Mouse (Mus musculus): ENCODE results near the gene A4galt. TPM values are rescaled to one million over a fixed set of nuclear protein-coding genes. Genes with fewer than 3 reads are reported as not detected.
A peak's percentile ranks its signal among the peaks of the same experiment; 100 is the strongest.
"Not testable (repeated sequence)": the region's sequence is repeated elsewhere in the genome, so short reads cannot be mapped to it uniquely, and the experiment has no call there.

The A4galt gene
- 2.2 and 2.4 TPM in 2 replicates for polyA plus RNA-seq (2015; fragmentation: Nextera tagmentation; extraction: Ambion mirVana)

GRCm38 (mm10) chr15:83251176-83252004 lies at the start of gene A4galt:
A4galt (minus strand) TSS chr15:83251774.
- DNase-seq (ENCODE audit: low spot score) = no peak

GRCm38 (mm10) chr15:83299916-83300582 lies 48.5 kb upstream of the A4galt start:
- no peak for DNase-seq (ENCODE audit: low spot score)

GRCm38 (mm10) chr15:83299450-83299849 lies 47.9 kb upstream of the A4galt start:
- DNase-seq (ENCODE audit: low spot score) = no peak

GRCm38 (mm10) chr15:83298810-83299209 lies 47.2 kb upstream of the A4galt start:
- DNase-seq (ENCODE audit: low spot score) = no peak

DNA sequence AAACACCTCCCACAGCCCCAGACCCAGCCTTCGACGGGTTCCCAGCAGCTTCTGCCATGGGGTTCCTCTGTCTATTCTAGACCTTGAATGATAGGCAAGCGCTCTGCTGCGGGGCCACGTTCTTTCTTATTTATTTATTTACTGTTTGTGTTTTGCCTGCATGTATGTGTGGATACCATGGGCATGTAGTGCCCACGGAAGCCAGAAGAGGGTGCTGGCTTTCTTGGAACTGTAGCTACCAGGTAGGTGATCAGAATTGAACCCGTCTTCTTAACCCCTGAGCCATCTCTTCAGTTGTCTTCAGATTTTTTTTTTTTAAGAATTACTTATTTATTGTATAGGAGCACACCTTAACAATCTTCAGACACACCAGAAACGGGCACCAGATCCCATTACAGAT lies 46.7 kb upstream of the A4galt start:
- peak; percentile 4 for DNase-seq (ENCODE audit: low spot score)

DNA sequence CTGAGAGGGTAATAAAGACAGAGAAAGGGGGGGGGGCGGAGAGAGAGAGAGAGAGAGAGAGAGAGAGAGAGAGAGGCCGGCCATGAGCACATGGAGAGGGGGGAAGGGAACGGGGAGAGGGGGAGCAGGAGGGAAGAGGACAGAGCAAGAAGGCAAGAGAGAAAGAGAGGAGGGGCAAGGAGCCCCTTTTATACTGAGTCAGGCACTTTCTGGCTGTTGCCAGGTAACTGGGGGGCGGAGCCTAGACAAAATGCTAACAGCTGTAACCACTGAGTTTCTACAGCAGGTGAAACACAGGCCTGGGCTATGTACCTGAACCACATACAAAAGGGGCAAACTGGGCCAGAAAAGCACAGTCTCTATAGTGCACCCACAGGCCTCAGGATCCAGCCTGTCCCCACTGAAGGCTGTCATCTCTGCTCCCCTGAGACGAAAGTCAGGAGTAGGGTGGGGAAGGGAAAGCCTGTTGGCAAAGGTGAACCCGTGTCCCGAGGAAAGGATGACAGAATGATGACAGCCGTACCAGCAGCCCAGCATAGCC lies 45.3 kb upstream of the A4galt start:
- DNase-seq (ENCODE audit: low spot score) = peak; percentile 8

GRCm38 (mm10) chr15:83296050-83296449 lies 44.5 kb upstream of the A4galt start:
- no peak for DNase-seq (ENCODE audit: low spot score)

DNA sequence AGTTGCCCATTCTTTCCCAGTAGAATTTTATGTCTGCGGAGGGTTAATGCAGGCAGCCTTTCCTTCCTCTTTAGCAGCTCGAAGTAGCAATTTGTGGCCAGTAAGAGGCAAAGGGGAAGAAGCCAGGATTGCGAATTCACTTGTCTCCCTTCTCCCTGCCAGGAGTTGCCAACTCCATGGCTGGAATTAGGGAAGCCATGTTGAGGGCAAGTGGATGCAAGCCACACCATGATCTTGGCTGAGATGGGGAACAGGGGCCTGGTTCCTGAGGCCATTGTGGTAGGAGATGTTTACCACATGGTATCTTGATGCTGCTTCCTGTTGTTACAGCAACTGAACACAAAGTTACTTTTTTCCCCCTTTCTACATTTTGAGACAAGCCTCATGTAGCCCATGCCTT lies 43.4 kb upstream of the A4galt start:
- DNase-seq (ENCODE audit: low spot score) = no peak

GRCm38 (mm10) chr15:83293706-83294645 lies 42.4 kb upstream of the A4galt start:
- DNase-seq (ENCODE audit: low spot score) = no peak

DNA sequence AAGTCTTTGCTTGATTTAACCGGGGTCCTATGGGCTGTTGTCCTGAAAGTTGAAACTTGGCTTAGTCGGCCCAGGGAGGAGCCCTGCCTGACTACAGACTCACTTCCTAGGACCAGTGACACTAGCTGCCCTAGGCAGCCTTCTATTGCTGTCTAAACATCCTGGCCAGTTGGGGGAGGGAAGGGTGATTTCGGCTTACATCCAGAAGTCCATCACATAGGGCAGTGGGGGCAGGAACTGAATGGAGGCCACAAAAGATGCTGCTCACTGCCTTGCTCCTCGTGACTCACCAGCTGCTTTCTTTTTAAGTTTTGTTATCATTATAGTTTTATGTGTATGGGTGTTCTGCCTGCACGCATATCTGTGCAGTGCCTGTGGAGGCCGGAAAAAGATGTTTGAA lies 41.6 kb upstream of the A4galt start:
- no peak for DNase-seq (ENCODE audit: low spot score)

DNA sequence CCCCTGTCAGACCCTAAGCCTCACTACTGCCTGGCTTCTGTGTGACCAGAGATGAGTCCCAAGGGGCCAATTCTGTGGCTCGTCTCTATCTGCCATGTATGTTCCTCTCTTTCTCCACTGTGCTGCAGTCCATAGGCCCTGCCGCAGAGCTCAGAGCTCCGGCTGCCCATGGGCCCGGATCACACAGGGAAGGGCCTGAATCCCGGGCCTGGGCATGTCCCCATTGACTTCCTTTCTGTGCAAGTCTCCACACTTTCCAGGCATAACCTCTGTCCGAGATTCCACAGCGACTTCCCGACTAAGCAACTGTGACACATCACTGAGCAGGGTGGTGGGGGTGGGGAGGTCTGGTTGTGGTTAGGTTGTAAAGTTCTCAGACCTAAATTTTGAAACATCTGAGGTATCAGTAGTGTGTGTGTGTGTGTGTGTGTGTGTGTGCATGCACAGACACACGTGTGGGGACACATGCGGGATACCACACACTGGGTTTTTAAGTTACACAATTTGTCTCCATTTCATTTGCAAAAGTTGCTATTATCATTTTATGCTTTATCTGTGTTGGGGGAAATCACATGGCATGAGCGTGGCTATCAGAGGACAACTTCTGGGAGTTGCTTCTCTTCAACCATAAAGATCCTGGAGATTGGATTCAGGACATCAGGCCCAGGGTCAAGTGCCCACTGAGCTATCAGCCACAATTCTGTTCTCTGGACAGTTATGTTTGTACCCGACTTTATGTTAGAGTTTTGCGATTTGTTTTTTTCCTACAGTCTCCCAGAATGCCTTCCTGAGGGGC lies 40.9 kb upstream of the A4galt start:
- DNase-seq (ENCODE audit: low spot score) = no peak

DNA sequence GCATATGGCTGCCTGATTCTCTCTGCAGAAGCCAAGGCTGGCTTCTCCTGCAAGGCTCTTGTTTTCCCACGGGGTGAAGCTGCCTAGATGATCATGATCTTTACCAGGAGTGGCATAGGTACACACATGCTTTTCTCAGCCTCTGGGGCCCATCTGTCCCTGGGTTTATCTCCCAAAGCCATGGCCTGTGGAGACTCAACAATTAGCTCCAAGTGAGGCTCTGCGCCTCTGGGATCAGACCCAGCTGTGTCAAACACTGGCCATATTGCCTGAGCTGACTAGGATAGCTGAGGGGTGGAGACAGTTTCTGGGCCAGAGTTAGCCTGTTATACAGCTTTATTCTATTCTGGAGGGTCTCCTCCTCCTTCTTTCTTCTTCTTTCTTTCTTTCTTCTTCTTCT lies 39.3 kb upstream of the A4galt start:
- no peak for DNase-seq (ENCODE audit: low spot score)

DNA sequence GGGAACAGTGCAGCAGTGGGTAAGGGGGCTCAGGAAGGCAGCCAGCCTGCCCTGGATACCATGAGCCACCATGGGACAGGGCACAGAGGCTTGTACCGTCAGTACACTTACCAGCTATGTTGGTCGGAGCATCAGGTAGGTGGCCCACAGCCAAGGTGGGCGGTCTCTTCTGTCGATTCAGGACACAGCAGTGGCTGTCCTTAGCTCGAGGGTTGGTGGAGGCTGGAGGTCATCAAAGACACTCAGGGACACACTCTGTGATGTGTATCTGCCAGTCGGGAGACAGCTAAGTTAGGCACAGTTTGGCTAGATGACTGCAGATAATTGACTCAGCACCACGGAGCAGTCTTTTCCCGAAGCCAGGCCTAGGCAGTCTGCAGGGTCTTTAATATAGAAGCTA lies 33.3 kb upstream of the A4galt start:
- DNase-seq (ENCODE audit: low spot score) = no peak

DNA sequence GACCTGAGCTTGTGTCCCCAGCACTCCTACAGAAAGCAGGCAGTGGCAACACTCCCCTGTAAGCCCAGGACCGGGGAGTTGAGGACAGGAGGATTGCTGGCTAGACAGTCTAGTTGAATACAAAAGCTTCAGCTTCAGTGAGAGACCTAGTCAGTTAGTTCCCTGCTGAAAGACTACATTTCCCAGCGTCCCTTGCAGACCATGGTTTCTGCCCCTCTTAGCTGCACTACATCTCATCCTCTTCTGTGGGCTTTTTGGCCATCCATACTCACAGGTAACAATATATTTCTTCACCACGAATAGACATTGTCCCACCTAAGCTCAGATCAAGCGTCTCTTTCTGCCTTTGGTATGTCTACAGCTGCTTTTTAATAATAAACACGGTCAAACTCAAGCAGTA lies 30.8 kb upstream of the A4galt start:
- DNase-seq (ENCODE audit: low spot score) = no peak

DNA sequence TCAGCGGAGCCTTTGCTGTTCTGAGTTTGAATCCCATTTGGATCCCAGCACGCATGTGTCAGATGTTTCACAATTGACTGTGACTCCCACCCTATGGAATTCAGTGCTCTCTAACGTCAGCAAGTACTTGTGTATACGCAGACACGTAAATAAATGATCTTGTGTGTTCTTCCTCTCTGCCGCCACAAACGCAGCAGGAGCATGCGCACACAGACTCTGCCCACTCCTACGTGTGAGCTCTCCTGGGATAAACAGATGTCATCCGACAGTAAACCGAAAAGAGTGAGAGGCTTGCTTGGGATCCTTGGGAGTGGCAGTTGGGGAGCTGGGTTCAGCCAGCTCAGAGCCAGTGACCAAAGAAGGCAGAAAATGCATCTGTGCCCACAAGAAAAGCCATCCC lies 29.7 kb upstream of the A4galt start:
- DNase-seq (ENCODE audit: low spot score) = no peak

DNA sequence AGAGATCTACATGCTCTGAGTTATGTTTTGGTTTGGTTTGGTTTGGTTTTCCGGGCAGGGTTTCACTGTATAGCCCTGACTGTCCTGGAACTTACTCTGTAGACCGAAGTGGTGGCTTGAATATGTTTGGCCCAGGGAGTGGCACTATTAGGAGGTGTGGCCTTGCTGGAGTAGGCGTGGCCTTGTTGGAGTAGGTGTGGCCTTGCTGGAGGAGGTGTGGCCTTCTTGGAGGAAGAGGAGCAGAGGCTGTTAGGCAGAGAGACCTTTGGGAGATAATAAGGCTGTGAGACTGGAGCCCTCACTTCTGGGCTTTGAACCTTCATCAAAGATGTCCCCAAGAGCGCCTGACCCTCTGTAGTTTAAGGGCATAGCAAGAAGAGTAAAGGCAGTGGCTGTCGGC lies 27.0 kb upstream of the A4galt start:
- no peak for DNase-seq (ENCODE audit: low spot score)

DNA sequence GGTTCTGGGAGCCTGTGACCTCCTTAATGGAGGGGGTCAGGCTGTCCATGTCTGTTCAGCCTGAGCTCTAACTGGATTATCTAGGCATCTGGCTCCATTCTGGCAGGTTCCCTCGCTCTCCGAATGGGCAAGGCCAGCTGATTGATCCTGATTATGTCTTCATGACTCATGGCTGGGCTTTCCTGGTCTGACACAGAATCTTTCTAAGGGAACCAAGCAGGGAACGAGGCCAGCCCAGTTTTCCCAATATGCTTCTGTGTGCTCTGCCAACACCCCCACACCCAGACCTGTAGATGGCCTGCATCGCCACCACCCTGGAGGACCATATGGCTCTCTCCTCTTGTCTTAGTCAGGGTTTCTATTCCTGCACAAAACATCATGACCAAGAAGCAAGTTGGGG lies 25.9 kb upstream of the A4galt start:
- DNase-seq (ENCODE audit: low spot score) = no peak

DNA sequence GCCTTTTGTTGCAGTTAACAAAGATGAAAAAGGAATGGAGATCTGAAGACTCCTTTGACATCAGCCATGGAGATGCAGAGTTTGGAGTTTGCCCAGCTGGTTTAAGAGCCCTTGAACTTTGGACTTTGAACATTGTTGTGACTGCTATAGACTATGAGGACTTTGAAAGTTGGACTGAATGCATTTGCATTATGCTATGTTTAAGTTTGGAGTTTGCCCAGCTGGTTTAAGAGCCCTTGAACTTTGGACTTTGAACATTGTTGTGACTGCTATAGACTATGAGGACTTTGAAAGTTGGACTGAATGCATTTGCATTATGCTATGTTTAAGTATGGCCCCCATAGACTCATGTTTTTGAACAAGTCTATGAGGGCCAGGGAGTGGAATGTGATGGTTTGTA lies 22.7 kb upstream of the A4galt start:
- not testable (repeated sequence) for DNase-seq (ENCODE audit: low spot score)

GRCm38 (mm10) chr15:83273017-83273416 lies 21.4 kb upstream of the A4galt start:
- no peak for DNase-seq (ENCODE audit: low spot score)

GRCm38 (mm10) chr15:83271221-83271620 lies 19.6 kb upstream of the A4galt start:
- DNase-seq (ENCODE audit: low spot score) = not testable (repeated sequence)

DNA sequence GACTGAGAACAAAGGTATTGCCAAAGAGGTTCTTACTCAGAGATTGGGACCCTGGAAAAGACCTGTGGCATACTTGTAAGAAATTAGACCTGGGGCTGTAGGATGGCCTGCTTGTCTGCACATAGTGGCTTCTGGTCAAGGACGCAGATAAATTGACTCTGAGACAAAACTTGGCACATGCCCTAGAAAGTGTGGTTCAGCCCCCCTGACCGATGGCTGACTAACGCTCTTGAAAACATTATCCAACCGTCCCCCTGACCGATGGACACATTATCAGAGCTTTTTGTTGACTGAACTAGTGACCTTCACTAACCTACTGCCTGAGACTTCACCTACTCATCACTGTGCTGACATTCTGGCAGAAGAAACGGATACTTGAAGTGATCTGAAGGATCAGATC lies 18.4 kb upstream of the A4galt start:
- not testable (repeated sequence) for DNase-seq (ENCODE audit: low spot score)
